Mouse (Mus musculus): ENCODE measurements around the gene 2410004B18Rik.
"Not testable (repeated sequence)": the region's sequence is repeated elsewhere in the genome, so short reads cannot be mapped to it uniquely, and the experiment has no call there.

2410004B18Rik gene

DNA sequence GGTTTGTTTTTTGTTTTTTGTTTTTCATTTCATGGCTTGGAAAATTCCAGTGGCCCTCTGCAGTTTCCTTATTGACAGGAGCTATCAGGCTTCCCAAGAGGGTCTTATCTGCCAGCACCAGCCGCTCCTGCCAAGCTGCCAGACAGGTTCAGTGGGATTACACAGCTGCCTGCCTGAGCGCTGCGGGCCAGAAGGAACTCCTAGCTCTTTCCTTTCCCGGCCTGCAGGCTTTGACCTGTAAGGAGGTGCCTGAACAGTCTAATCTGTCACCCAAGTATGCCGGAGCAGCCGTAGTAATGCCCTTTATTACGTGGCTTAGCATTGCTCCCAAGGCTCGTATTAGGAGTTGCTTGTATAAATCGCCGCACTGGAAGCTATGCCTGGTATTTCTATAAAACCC, 26.7 kb downstream of the 2410004B18Rik start:
- peak; percentile 21 for DNase-seq (ENCODE audit: low spot score)

DNA sequence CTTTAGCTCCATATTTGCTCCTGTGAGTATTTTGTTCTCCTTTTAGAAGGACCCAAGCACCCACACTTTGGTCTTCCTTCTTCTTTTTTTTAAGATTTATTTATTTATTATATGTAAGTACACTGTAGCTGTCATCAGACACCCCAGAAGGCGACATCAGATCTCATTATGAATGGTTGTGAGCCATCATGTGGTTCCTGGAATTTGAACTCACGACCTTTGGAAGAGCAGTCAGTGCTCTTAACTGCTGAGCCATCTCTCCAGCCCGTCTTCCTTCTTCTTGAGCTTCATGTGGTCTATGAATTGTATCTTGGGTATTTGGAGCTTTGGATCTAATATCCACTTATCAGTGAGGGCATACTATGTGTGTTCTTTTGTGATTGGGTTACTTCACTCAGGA, 27.8 kb downstream of the 2410004B18Rik start:
- not testable (repeated sequence) for DNase-seq (ENCODE audit: low spot score)

DNA sequence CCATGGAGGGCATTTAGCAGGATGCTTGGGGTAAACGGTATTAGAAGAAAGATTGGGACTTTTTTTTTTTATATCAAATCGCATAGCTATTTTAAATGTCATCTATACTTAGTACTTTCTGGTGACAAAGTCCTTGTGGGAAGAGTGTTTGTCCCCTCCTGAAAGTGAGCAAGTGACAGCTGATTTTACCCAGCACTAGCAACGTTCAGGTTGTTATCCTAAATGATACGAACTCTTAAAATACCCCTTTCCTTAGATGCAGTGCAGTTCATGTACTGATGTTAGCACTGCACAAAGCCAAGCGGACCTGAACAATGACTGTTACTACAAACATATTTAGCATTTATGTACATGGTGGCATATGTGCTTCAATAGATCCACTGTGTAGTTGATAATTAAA, 29.0 kb downstream of the 2410004B18Rik start:
- no peak for DNase-seq (ENCODE audit: low spot score)

DNA sequence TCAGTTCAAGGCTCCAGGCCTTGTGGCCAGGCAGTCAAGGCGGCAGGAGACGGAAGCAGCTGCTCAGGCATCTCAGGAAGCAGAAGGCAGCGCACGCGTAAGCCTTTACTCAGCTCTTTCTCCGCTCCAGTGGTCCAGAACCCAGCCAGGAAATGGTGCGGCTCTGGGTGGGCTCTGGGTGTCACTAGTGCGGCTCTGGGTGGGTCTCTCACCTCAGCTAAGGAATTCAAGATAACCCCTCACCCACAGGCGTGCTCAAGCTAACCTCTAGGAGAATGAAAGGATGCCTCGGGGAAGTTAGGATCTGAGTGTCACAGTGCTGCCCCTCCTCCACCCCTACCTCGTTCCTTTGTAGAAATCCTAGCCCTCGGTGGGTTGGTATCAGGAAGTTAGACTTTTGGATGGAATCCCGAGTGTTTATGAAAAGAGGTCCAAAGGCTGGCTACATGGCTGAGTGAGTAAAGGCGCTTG, 31.3 kb downstream of the 2410004B18Rik start:
- DNase-seq (ENCODE audit: low spot score), result no peak

DNA sequence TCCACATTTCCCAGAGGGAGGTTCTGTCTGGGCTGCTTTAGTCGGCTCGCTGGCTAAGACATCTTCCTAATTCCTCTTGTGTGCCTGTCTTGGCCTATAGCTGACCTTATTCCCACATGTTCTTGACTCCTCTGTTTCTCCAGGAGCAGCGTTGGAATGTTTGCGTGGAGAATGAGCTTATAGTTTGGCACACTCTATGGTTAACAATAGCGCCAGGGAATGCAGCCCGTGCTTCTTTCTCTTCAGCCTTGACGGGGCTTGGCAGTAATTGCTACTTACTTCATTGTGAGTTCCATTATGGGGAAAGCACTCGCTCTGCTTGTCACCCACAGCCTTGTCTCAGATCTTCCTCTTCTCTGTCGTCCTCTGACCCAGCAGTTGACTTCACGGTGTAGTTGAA, 33.7 kb downstream of the 2410004B18Rik start:
- DNase-seq (ENCODE audit: low spot score), result no peak

DNA sequence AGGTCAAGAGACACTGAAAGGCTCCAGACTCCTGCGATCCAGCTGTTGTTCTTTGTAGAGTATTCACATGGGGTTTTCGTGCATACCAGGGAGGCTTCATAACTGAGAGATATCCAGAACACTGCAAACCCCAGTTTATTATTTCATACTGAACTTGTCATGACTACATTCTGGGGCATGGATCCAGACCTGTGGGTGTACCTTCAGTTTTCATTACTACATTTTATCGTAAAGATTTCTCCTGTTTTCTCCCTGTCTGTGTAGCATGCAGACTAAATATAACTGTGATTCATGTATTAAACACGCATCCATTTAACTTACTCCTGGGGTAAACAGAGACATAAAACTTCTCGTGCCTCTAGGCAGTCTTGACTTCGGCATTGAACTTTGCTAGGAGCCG, 37.2 kb downstream of the 2410004B18Rik start:
- no peak for DNase-seq (ENCODE audit: low spot score)

DNA sequence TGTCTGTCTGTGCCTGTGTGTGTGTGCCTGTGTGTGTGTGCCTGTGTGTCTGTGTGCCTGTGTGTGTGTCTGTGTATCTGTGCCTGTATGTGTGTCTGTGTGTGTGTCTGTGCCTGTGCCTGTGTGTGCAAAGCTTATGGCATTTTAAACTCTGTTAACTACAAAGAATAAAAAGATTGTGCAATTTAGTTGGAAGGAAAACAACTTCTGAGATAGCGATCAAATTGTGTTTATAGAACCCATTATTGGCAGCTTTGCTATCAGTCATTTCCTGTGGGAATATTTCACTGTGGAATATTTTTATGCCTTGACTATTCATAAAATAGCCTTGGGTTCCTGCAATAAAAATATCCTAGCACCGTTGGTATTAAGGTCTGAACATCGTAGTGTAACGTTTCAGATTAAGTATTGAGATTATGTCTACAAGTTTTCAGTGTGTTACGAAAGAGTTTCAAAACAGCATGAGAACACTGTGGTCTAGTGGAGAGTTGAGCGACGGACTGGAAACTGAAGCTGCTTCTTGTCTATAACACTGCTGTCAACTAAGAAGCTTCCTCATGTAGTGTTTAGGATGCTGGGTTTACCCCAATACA, 47.6 kb downstream of the 2410004B18Rik start:
- peak; percentile 70 for DNase-seq (ENCODE audit: low spot score)

DNA sequence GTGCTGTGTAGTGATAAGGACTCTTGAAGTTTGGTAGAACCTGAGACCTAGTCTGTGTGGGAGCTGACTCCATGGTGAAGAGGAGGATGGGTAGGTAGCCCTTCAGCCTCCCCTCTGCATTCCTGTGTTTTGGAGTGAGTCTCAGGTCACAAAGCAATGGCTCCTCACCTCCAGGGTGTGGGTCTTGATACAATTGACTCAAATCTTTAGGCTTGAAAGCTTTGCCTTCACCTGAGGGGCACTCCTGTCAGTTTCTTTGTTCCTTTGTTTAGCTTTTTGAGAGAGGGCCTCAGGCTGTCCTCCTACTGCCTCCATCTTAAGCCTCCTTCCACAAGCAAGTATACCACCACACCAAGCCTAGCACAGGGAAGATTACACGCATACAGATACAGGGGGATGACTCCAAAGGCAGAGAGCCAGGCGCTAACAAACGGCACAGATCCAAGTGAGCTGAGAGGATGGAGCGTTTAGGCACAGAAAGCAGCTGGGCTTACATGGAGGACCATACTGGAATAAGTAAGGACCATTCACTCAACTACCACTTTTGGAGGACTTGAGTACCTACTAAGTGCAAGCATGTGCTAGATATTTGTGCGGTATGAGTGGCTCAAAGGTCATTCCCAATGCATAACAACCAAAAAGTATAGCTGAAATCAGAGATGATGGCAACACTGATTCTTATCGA, 48.6 kb downstream of the 2410004B18Rik start:
- DNase-seq (ENCODE audit: low spot score), result no peak

DNA sequence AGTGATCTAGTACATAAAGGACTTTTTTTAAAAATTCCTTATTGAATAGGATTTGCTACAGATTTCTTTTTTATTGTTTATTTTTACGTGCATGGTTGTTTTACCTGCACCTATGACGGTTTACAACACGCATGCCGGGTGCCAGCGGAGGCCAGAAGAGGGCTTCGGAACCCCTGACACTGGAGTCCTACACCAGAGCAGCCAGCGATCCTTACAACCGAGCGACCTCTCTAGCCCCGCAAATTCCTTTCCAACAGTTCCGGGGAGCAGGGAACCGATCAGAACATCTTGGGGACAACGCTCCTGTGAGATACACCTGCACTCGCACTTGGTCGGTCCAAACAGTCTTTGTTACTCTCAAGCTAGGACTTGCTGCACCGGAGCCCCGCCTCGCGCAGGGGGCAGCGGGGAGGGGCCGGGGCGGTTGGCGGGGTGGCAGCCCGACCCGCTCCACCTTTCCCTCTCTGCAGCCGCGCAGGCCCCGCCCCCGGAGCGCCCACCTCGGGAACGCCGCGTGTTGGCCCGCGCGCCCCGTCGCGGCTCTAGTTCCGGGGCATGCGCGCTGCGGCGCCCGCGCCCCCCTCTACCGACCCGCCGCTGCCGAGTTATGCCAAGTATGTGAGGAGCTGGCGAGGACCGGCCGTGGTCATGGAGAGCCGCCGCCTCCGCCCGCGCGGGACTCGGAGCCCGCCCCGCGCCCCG, 49.6 kb downstream of the 2410004B18Rik start, which contains the start of gene Syde2:
Syde2 (plus strand) TSS at position 603 of the 702 bp plus-strand sequence.
- DNase-seq (ENCODE audit: low spot score), result peak; percentile 55

DNA sequence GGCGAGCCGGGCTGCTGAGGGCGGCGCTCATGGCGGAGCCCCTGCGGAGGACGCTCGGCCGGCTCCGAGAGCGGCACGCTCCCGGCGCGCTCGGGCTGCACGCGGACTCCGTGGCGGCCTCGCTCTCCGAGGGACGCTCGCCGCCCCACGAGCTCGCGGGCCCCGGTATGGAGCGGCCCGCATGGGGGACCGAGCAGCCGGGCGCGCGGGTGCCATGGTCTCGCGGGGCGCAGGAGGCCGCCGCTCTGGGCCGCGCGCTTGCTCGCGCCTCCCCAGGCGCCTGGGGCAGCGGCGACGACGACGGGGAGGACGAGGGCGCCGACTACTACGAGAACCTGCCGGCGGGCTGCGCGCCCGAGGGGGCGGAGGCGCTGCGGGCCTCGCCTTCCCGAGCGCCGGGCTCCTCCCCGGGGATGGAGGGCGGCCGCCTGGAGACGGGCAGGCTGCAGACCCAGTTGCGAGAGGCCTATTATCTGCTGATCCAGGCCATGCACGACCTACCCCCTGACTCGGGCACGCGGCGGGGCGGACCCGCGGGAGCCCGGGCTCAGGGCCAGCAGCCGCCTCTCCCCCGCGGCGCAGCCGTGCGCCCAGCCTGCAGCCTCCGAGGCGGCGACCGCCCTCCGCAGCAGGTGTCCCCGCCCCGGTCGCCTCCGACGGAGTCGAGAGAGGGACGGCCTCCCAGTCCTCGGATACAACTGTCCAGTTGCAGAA, 50.3 kb downstream of the 2410004B18Rik start:
- peak; percentile 79 for DNase-seq (ENCODE audit: low spot score)

DNA sequence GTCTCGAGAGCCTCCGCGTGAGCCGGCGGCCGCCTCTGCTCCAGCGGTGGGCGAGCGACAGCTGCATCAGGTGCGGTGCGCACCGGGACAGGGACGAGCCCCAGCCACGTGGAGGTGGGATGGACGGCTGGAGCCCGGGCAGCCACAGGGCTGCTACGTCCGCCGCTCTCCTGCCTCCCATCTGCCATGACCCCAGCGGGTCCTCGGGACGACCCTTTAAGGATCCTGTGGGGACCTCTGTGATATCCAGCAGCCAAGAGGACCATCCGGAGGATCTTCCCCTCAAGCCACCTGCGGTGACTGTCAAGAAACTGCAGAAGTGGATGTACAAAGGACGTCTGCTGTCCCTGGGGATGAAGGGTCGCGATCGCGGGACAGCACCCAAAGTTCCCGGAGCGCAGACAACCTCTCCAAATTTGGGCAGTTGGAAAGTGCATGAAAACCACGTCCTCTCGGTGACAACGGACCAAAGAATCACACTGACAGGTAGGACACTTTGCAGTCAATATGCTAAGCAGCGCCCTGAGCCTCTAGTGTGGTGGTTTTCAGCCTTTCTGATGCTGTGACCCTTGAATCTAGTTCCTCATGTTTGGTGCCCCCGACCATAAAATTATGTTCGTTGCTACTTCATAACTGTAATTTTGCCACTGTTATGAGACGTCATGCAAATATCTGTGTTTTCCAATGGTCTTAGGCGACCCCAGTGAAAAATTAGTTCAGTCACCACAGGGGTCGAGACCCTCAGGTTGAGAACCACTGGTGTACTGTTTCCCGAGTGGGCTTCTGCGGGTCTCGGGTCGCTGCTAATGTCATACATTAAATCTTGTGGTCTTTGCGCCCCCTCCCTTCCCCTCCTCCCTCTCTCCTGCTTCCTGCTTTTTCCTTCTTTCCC, 51.1 kb downstream of the 2410004B18Rik start:
- DNase-seq (ENCODE audit: low spot score), result peak; percentile 38

DNA sequence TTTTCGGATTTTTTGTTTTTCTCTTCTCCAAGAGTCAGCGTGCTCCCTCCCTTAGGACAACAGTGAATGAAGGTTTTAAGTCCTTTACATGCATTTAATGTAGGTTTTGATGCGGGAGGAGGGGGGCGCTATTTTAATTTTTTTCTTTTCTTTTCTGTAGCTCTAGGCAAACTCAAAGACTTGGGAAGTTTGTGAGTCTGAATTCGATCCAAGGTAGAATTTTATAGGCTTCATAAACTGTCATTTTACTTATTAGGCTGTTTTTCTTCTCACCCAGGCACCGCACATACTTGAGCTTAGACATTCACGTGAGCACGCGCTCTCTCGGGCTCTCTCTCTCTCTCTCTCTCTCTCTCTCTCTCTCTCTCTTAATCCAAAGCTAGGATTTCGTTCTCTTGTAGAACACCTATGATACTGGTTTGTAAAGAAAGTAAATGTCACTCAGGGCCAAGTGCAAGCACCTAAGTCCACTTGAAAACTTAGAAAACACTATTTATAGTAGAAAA, 51.8 kb downstream of the 2410004B18Rik start:
- DNase-seq (ENCODE audit: low spot score), result peak; percentile 39

DNA sequence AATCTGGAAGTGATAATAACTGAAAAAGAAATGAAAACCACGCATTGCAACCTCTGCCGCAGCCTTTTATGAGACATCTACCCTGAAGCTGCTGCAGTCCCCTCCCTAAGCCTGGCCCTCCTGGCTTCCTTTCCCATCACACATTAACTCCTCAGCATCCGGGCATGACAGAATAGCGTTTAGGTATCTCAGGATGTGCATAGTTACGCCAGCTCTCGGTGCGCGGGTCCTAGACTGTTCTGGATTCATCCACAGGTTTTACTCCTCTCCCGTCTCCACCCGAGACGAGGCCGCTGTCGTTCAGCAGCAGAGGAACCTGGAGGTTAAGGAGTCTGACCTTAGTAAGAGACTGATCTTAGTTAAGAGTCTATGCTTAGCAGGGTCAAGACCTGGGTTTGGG, 53.3 kb downstream of the 2410004B18Rik start:
- no peak for DNase-seq (ENCODE audit: low spot score)

DNA sequence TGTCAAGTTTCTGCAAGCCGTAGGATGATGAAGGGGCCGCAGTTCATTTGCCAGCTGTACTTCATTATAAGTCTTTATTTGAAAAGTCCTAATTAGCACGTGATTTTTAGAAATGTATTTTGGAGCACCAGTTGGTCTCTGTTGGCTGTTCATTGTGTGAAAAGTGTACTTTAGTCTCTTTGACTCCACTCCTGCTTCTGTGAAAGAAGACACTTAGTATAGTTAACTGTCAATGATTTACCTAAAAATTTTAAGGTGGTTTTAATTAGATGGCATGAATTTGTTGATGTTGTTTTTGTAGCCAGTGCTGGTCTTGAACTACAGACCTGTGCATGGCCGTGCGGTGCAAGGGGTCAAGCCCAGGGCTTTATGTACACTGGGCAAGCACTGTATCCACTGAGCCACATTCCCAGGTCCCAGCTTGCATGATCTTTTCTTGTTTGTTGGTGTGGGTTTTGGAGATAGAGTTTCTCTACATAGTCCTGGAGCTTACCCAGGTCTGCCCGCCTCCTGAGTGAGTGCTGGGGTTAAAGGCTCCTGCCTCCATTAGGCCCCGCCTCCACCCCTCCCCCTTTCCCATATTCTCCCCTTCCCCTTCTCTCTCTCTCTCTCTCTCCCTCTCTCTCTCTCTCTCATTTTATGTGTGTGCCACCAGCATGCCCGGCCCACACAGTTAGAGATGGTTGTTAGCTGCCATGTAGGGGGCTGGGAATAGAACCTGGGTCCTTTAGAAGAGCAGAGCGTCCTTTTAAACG, 54.3 kb downstream of the 2410004B18Rik start:
- DNase-seq (ENCODE audit: low spot score), result peak; percentile 58

DNA sequence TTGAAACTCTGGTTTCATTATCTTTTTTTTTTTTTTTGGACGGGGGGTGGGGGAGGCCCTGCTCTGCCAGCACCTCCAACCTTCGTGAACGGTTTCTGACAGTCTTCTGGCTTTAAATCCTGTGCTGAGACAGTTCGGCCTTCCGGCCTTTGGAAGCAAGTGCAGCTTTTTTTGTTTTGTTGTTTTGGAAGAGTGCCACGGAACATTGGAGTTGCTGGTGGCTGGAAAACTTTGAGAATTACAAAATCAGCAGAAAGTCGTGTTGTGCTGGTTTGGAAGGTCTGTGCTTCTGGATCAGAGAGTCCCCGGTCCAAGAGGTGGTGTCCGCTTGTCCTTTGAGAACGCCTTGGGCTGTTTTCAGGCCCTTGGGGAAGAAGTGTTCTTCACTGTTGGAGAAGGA, 55.0 kb downstream of the 2410004B18Rik start:
- peak; percentile 97 for DNase-seq (ENCODE audit: low spot score)

DNA sequence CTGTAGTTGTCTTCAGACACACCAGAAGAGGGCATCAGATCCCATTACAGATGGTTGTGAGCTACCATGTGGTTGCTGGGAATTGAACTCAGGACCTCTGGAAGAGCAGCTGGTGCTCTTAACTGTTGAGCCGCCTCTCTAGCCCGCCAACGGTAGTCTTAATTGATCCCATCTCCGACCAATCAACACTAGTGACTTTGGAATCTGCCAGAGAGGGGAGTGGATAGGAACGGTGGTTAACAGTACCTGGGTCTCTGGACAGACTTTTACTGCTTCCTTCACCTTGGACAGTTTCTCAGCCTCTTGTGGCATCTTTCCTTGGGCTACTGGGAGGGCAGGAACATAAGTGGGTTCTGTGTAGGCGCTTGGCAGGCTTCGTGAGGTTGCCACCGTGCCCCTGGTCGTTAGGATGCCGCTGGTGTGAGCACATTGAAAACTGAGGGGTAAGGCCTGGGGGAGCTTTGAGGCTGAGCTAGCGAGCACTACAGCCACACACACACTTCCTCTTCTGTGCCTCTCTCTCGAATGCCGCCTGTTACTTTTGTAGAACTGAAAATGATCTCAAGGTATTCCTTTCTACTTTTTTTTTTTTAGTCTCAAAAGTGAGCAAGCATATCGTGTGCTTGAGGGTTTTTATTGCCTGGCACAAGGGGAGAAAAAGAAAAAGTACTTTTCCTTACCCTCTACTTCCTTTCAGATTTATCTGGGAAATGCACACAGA, 55.8 kb downstream of the 2410004B18Rik start:
- DNase-seq (ENCODE audit: low spot score), result no peak

All from adipocyte (in vitro differentiated cells).